Mouse (Mus musculus) kidney, adult 11 months (tissue): ENCODE results near the gene Gpr88.

Experiments
- DNase-seq: peaks from one replicate; pipeline ENCODE4 v3.0.0; 2022

Gene Gpr88

GRCm38 (mm10) chr3:116253077-116253531, at the start of gene Gpr88:
Gene Gpr88 (minus strand): TSS chr3:116253503.
- peak; percentile 4 for DNase-seq

- DNase-seq = no peak
These were observed 49.3 kb upstream of the Gpr88 start for GRCm38 (mm10) chr3:116302581-116302980.

- DNase-seq = no peak
These were observed 48.5 kb upstream of the Gpr88 start for GRCm38 (mm10) chr3:116301754-116302153.

GRCm38 (mm10) chr3:116298727-116299126, 45.4 kb upstream of the Gpr88 start:
- no peak for DNase-seq

GRCm38 (mm10) chr3:116298003-116298402, 44.7 kb upstream of the Gpr88 start:
- DNase-seq = no peak

- no peak for DNase-seq
These were observed 43.9 kb upstream of the Gpr88 start for GRCm38 (mm10) chr3:116297170-116297569.

- DNase-seq = no peak
These were observed 36.9 kb upstream of the Gpr88 start for GRCm38 (mm10) chr3:116290041-116290815.

GRCm38 (mm10) chr3:116288833-116289232, 35.5 kb upstream of the Gpr88 start:
- no peak for DNase-seq

- no peak for DNase-seq
These were observed 31.4 kb upstream of the Gpr88 start for GRCm38 (mm10) chr3:116284735-116285134.

- DNase-seq = no peak
These were observed 30.7 kb upstream of the Gpr88 start for GRCm38 (mm10) chr3:116283996-116284395.

- DNase-seq = no peak
These were observed 28.4 kb upstream of the Gpr88 start for GRCm38 (mm10) chr3:116281663-116282062.

- no peak for DNase-seq
These were observed 23.8 kb upstream of the Gpr88 start for GRCm38 (mm10) chr3:116277146-116277545.

GRCm38 (mm10) chr3:116271679-116272078, 18.4 kb upstream of the Gpr88 start:
- no peak for DNase-seq

- no peak for DNase-seq
These were observed 13.8 kb upstream of the Gpr88 start for GRCm38 (mm10) chr3:116267036-116267654.

- no peak for DNase-seq
These were observed 13.1 kb upstream of the Gpr88 start for GRCm38 (mm10) chr3:116266360-116266759.

GRCm38 (mm10) chr3:116263977-116264376, 10.7 kb upstream of the Gpr88 start:
- DNase-seq = no peak

- DNase-seq = no peak
These were observed 9.8 kb upstream of the Gpr88 start for GRCm38 (mm10) chr3:116263061-116263460.

GRCm38 (mm10) chr3:116256104-116256503, 2.8 kb upstream of the Gpr88 start:
- DNase-seq = no peak

GRCm38 (mm10) chr3:116252255-116253040, 855 bp downstream of the Gpr88 start:
- DNase-seq = no peak

GRCm38 (mm10) chr3:116251481-116252254, 1.6 kb downstream of the Gpr88 start:
- DNase-seq = peak; percentile 4

- DNase-seq = no peak
These were observed 4.3 kb downstream of the Gpr88 start for GRCm38 (mm10) chr3:116249026-116249425.

GRCm38 (mm10) chr3:116244476-116244875, 8.8 kb downstream of the Gpr88 start:
- no peak for DNase-seq

- no peak for DNase-seq
These were observed 10.6 kb downstream of the Gpr88 start for GRCm38 (mm10) chr3:116242685-116243084.
